Mouse (Mus musculus) embryonic facial prominence, embryonic 14.5 days (tissue): ENCODE results near the gene Susd6. TPM values are rescaled to one million over a fixed set of nuclear protein-coding genes. Genes with fewer than 3 reads are reported as not detected.

Source experiments
- ATAC-seq: fragments of 200-750 bp; cut with Nextera tagmentation; 2 replicates; pipeline ENCODE4 v1.8.0; 2017; ENCODE audit warnings: low read depth, moderate number of reproducible peaks, moderate TSS enrichment
- DNase-seq: peaks from one replicate; pipeline ENCODE4 v3.0.0-alpha.2; 2015; ENCODE audit warnings: low spot score
- H3K27ac ChIP-seq: fragments of 300-500 bp; sonication (generic); replicated peaks from 2 replicates; pipeline ENCODE4 v1.5.1; 2014; ENCODE audit warnings: low read depth, mild to moderate bottlenecking, low read length, moderate library complexity
- H3K27me3 ChIP-seq: fragments of 300-500 bp; sonication (generic); replicated peaks from 2 replicates; pipeline ENCODE4 v1.6.1; 2014; ENCODE audit warnings: low read length; ENCODE audit not compliant: control insufficient read depth, insufficient read depth
- H3K36me3 ChIP-seq: fragments of 300-500 bp; sonication (generic); 2 replicates; pipeline ENCODE4 v1.6.1; 2014; ENCODE audit warnings: low read length, mixed read lengths; ENCODE audit not compliant: control insufficient read depth, insufficient read depth
- H3K4me1 ChIP-seq: fragments of 300-500 bp; sonication (generic); 2 replicates; pipeline ENCODE4 v1.6.1; 2014; ENCODE audit warnings: antibody characterized with exemption, low read length; ENCODE audit not compliant: control insufficient read depth, insufficient read depth
- H3K4me2 ChIP-seq: fragments of 300-500 bp; sonication (generic); 2 replicates; pipeline ENCODE4 v1.6.1; 2014; ENCODE audit warnings: low read depth, mild to moderate bottlenecking, low read length, moderate library complexity, mixed read lengths
- H3K4me3 ChIP-seq: fragments of 300-500 bp; sonication (generic); 2 replicates; pipeline ENCODE4 v1.5.1; 2014; ENCODE audit warnings: low read depth, mild to moderate bottlenecking, low read length
- H3K9ac ChIP-seq: fragments of 300-500 bp; sonication (generic); 2 replicates; pipeline ENCODE4 v1.6.1; 2014; ENCODE audit warnings: low read depth, mild to moderate bottlenecking, low read length, moderate library complexity, mixed read lengths
- H3K9me3 ChIP-seq: fragments of 300-500 bp; sonication (generic); 2 replicates; pipeline ENCODE4 v1.6.1; 2016; ENCODE audit warnings: low read length; ENCODE audit not compliant: control insufficient read depth
- WGBS: fragments of 180-500 bp; shearing (Covaris S2); extraction: QIAGEN DNeasy Blood & Tissue Kit; methylation state at CpG from one replicate; pipeline ENCODE4 v1.1.7; 2014; 5-methylcytosine and 5-hydroxymethylcytosine counted together
- polyA plus RNA-seq: library from polyadenylated mRNA; unstranded; fragments of >200 nt; fragmentation: Nextera tagmentation; extraction: Ambion mirVana; gene quantifications from 2 replicates; pipeline ENCODE4 v1.2.1, GENCODE M21; 2014

Gene Susd6
- polyA plus RNA-seq, 1 experiment from 2014 or later = 20.6 TPM

DNA sequence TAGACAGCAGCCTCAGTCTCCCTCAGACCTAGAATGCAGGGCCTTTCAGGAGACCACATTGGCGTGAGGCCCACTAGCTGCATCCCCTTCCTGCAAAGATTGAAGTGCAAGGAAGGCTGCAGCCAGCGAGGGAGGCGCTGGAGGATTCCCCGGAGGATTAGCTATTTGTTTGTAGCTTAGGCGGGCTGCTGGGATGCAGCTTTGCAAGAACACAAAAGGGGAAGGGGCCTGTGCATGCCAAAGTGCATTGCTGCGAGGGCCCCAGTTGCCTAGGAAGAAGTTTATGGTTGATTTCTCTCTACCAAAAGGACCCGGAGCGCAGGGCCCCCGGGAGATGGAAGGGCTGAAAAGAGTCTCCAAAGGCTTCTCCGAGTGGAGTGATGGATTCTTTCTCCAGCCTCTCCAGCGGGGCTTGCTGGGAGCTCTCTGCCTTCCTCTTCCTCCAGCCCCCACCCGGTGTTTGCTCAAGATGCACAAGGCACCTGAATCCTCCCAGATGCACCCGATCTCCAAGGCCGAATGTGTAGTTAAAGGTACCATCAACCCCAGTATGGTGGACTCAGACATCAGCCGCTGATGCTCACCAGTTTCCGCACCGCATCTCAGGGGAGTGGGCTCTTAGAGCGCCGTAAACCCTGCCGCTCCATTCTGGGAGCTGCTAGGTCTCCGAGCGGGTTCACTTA lies 30.5 kb upstream of the Susd6 start:
- H3K9ac ChIP-seq = peak overlapping the region; percentile 66
- 4% methylated on average over 22 of the region's 22 CpGs for WGBS
- no peak overlapping the region; the same call in 1 of the 2 replicates for H3K27ac ChIP-seq
- no peaks in the 10 kb centered on the region for H3K36me3 ChIP-seq
- peak overlapping the region; percentile 97 for H3K4me2 ChIP-seq
- H3K4me1 ChIP-seq = peaks cover 19% of the 10 kb centered on the region; the same call in 1 of the 2 replicates
- 0 out of 2 replicates have a peak, but pooled peaks have one; percentile 2 for ATAC-seq
- DNase-seq = peak; percentile 67
- peak overlapping the region; percentile 60 for H3K4me3 ChIP-seq
- peaks cover 58% of the 10 kb centered on the region for H3K27me3 ChIP-seq
- no peaks in the 10 kb centered on the region for H3K9me3 ChIP-seq

DNA sequence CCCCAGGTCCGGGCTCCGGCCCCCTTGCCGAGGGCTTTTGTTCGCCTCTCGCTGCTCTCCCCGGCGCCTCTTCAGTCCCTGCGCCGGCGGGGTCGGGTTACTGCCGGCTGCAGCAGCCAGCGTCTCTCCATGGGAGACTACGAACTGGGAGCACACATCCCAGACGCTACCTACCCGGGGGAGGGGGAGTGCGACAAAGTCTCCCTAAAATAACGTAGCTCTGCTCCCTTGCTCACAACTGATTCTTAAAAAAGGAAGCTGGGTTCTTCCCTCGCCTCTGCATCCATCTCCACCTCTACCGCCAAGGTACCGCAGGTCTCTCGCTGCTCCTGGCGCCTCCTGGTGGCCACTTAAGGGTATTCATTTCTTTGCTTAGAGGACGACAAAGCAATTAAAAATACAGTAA lies 29.9 kb upstream of the Susd6 start, which contains the start of gene Ccdc177:
Gene Ccdc177, minus strand, starts transcription at position 292 of the 406 bp plus-strand sequence.
- DNase-seq (peak; percentile 86), ATAC-seq (peak; percentile 38; the same call in 1 of the 2 replicates)
- Histone ChIP-seq H3K4me3 (peak within 1 kb of the TSS; percentile 60), H3K27ac (no peak within 1 kb of the TSS; the same call in 1 of the 2 replicates), H3K9ac (peak within 1 kb of the TSS; percentile 66), H3K4me2 (peak within 1 kb of the TSS; percentile 97), H3K27me3 (peaks cover 53% of the 10 kb centered on the region), H3K4me1 (peaks cover 19% of the 10 kb centered on the region; the same call in 1 of the 2 replicates), H3K36me3 (no peaks in the 10 kb centered on the region), H3K9me3 (no peaks in the 10 kb centered on the region)
- under 1% methylated on average over 24 of the region's 24 CpGs for WGBS

DNA sequence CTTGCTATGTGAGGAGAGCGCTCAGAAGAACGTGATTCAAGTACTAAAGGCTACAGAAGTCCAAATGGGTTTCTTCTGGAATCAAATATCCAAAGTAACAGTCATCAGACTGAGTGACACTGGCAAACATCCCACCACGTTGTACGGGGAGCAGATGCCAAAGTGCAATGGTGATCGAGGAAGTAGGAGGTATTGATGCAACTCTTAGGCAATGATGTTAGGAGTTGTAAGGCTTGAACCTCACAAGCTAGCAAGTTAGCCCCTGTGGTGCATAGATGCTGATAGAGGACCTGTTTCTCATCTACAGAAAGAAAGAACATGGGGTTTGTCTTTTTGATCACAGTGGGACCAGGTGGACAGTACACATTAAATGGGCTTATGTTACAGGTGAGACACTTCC lies 27.3 kb upstream of the Susd6 start:
- Histone ChIP-seq H3K36me3 (no peaks in the 10 kb centered on the region), H3K27ac (no peak overlapping the region), H3K9me3 (no peaks in the 10 kb centered on the region), H3K4me1 (peaks cover 14% of the 10 kb centered on the region; the same call in 1 of the 2 replicates), H3K9ac (no peak overlapping the region), H3K4me3 (no peak overlapping the region), H3K4me2 (no peak overlapping the region), H3K27me3 (peaks cover 30% of the 10 kb centered on the region)
- no peak for DNase-seq
- 87% methylated on average over 5 of the region's 5 CpGs for WGBS
- no peak for ATAC-seq

DNA sequence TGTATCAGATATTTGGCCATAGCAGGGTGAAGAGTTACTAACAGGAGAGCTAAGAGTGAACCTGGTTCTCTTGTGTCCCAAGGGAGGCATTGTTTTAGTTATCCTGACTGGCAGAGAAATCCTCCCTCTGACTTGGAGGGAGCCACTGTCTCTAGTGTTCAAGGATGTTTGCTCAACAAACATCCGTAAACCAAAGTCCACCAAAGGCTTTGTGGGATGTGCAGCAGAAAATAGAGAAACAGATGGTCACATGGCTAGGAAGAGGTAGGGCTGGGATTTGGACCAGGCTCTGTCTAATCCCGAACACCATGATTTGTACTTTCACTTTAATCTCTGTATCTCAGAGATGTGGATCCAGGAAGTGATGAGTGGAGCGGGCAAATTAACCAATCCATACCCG lies 26.2 kb upstream of the Susd6 start:
- no peak overlapping the region for H3K9ac ChIP-seq
- peaks cover 5% of the 10 kb centered on the region; the same call in 1 of the 2 replicates for H3K4me1 ChIP-seq
- H3K36me3 ChIP-seq = no peaks in the 10 kb centered on the region
- DNase-seq (no peak), ATAC-seq (no peak)
- no peak overlapping the region for H3K27ac ChIP-seq
- no peak overlapping the region for H3K4me2 ChIP-seq
- peaks cover 19% of the 10 kb centered on the region for H3K27me3 ChIP-seq
- 67% methylated on average over 4 of the region's 4 CpGs for WGBS
- H3K4me3 ChIP-seq = no peak overlapping the region
- H3K9me3 ChIP-seq = no peaks in the 10 kb centered on the region

DNA sequence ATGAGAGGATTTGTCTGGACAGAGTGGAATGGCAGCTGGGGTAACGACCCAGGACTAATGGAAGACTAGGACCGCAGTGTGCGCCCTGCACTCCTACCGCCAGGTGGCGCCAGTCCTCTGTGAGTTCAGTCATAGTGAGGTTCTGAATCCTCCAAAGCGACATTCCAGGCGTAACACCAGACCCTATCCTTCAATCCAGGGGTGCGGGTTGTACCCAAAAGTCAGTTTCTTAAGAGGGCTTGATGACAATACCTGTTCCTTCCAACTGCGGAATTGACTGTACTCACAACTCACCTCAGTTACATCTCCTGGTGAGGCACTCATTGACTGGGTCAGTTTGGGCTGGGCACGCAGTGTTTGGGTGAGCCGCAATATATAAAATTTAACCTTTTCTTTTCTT lies 20.6 kb upstream of the Susd6 start:
- ATAC-seq = peak; percentile 90
- no peaks in the 10 kb centered on the region for H3K36me3 ChIP-seq
- H3K4me1 ChIP-seq = no peaks in the 10 kb centered on the region
- H3K4me3 ChIP-seq = no peak overlapping the region
- no peaks in the 10 kb centered on the region for H3K9me3 ChIP-seq
- DNase-seq = peak; percentile 91
- WGBS = 17% methylated on average over 11 of the region's 11 CpGs
- no peak overlapping the region for H3K4me2 ChIP-seq
- no peak overlapping the region for H3K27ac ChIP-seq
- no peak overlapping the region for H3K9ac ChIP-seq
- no peaks in the 10 kb centered on the region for H3K27me3 ChIP-seq

DNA sequence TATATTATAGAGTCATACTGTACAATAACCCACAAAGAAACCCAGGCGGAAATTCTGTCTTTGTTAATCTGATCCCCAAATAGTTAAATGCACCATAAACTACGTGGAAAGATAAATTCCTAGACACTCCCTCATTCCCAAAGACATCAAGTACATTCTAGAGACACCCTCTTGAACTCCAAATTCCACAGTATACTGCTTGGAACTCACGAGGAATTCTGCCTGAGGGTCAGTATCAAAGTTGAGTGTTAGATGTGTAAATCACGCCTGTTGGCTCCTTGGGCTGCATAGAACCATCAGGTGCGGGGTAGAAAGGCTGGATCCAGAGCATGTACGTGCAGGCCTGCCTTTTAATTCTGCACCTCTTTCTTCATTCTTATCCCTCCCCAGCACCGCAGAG lies 15.5 kb upstream of the Susd6 start:
- no peaks in the 10 kb centered on the region for H3K4me1 ChIP-seq
- no peak overlapping the region for H3K4me2 ChIP-seq
- no peaks in the 10 kb centered on the region for H3K36me3 ChIP-seq
- no peaks in the 10 kb centered on the region for H3K27me3 ChIP-seq
- ATAC-seq (no peak), DNase-seq (peak; percentile 27)
- 50% methylated on average over 7 of the region's 7 CpGs for WGBS
- no peaks in the 10 kb centered on the region for H3K9me3 ChIP-seq
- no peak overlapping the region for H3K9ac ChIP-seq
- H3K4me3 ChIP-seq = no peak overlapping the region
- no peak overlapping the region for H3K27ac ChIP-seq

DNA sequence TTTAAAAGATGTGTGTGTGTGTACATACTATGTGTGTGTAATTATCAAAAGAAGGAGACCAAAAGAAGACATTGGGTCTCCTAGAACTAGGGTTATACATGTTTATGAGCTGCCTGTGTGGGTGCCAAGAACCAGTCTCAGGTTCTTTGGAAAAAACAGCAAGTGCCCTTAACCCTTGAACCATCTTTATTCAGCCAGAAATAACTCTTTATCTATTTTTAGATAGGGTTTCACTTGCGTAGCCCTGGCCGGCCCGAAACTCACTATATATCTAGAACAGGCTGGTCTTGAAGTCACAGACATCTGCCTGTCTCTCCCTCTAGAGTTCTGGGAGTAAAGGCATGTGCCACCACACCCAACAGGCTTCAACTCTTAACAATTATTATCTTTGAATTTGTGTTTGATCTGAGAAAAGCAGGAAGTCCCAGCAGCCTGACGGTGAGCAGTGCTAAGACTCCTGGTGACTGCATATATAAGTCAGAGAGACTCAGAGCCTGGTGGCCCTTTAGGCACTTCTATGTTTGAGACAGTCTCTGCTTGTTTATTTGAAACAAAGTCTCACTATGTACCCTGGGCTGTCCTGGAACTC lies 14.2 kb upstream of the Susd6 start:
- ATAC-seq (no peak), DNase-seq (no peak)
- H3K36me3 ChIP-seq = no peaks in the 10 kb centered on the region
- no peak overlapping the region for H3K27ac ChIP-seq
- 78% methylated on average over 4 of the region's 4 CpGs for WGBS
- no peak overlapping the region for H3K4me2 ChIP-seq
- no peaks in the 10 kb centered on the region for H3K27me3 ChIP-seq
- no peak overlapping the region for H3K4me3 ChIP-seq
- H3K4me1 ChIP-seq = no peaks in the 10 kb centered on the region
- no peaks in the 10 kb centered on the region for H3K9me3 ChIP-seq
- no peak overlapping the region for H3K9ac ChIP-seq

DNA sequence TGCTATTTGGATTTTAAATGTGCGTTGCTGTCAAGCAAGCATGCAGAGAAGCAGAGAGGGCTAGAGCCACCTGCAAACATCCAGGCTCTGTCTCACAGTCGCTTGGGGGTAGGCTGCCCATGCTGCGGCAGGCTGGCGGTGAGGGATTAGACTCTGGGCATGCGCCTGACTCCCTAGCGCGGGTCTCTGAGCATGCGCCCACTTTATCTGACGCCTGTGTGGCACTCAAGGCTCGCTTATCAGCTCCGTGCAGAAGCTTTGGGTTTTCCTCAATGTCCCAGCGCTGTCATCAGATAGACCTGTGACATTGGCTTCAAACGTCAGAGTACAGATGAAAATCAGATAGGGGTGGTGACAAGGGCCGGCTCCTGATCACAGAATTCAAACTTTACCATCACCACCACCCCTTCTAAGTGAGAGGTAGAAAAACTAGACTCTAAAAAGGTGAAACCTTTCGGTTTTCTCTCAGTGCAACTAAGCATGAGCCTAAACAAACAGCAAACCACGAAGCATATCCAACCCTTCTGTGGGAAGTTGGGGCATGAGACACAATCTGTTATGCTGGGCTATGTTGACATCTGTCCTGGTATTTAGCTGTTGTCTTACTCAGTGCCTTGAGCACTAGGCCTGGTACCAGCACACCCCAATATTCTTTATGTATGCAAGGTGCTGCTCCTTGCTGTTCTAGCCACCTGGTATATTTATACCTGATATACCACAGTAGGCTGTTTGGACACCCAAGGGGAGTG lies 11.9 kb upstream of the Susd6 start:
- no peak overlapping the region for H3K27ac ChIP-seq
- H3K36me3 ChIP-seq = no peaks in the 10 kb centered on the region
- H3K4me3 ChIP-seq = no peak overlapping the region
- no peaks in the 10 kb centered on the region for H3K4me1 ChIP-seq
- H3K4me2 ChIP-seq = no peak overlapping the region
- DNase-seq (no peak), ATAC-seq (no peak)
- no peak overlapping the region for H3K9ac ChIP-seq
- WGBS = 81% methylated on average over 16 of the region's 16 CpGs
- H3K27me3 ChIP-seq = no peaks in the 10 kb centered on the region
- no peaks in the 10 kb centered on the region for H3K9me3 ChIP-seq
